Comparison of ENCODE assay signal across 7 mouse cellular contexts in the genomic region with DNA sequence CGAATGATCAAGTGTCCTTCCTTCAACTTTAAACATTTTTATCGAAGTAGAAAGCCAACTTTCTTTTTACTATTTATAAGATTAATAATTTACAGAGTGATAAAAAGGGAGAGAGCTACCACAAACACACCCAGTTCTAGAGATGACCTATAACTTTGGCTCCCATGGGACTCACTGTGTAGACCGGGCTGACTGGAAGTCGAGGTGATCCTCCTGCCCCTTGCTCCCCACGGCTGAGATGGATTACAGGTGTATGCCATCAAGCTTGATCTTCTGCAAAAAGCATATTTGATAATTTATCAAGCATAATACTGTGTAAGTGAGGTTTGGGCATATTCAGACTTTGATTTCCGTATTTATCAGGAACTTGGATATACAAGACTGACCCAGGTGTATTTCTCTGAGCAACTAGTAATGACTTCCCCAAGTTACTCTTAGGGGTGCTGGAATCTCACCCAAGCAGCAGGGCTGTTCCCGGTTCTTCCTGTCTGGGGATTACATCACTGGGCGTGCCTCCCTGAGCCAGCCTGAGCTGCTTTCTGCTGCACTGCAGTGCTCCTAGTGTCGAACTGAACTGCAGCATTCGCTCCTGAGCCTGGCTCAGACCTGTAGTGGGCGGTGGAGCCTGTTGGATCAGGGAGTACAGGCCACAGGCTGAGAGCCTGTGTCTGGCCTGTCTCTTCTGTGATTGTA. TPM values are rescaled to one million over a fixed set of nuclear protein-coding genes. Genes with fewer than 3 reads are reported as not detected.
A peak's percentile ranks its signal among the peaks of the same experiment; 100 is the strongest.
DNase-seq lines count a peak whose midpoint lies in the region; ATAC-seq and TF ChIP-seq lines count a peak whose summit lies in the region.

No protein-coding gene starts in this region.

- H3K4me3 ChIP-seq in MEL (ENCODE audit: control insufficient read depth in 1 of 2, insufficient read depth in 1 of 2, low read depth in 2 of 2, low read length in 2 of 2) = no peak overlapping the region
- H3K4me3 ChIP-seq in cortical plate, adult 2 months (ENCODE audit: insufficient read depth, low read length) = no peak overlapping the region
- no peak overlapping the region for H3K4me3 ChIP-seq in heart, postnatal 0 days (ENCODE audit: low read depth, low read length)
- H3K4me3 ChIP-seq in hindbrain, embryonic 12.5 days = no peak overlapping the region

- H3K36me3 ChIP-seq in MEL (ENCODE audit: control insufficient read depth in 1 of 2, insufficient read depth in 2 of 2, low read length in 2 of 2) = peaks cover 4 to 8% of the 10 kb centered on the region in 2 experiments
- H3K36me3 ChIP-seq in heart, postnatal 0 days (replicated peaks; ENCODE audit: control insufficient read depth, insufficient read depth, low read length) = peaks cover 15% of the 10 kb centered on the region
- H3K36me3 ChIP-seq in hindbrain, embryonic 12.5 days = peaks cover 23% of the 10 kb centered on the region

- peaks cover 46% of the 10 kb centered on the region for H3K79me2 ChIP-seq in MEL (ENCODE audit: control insufficient read depth, insufficient read depth, low read length, poor library complexity)

- peak; percentile 73 for DNase-seq in 416B (ENCODE audit: low read depth)
- peak; percentile 43 for DNase-seq in MEL (ENCODE audit: low read depth, low spot score)
- DNase-seq in heart, postnatal 0 days (ENCODE audit: low spot score) = peak; percentile 75
- peak; percentile 33 to 48 for DNase-seq in layer of hippocampus, postnatal 36 days
- DNase-seq in mesoderm, embryonic 11.5 days (ENCODE audit: low read depth, low spot score) = peak; percentile 11

- H3K4me1 ChIP-seq in MEL (ENCODE audit: control insufficient read depth in 1 of 2, insufficient read depth in 2 of 2, low read length in 2 of 2) = peaks cover 2 to 6% of the 10 kb centered on the region in 2 experiments; a peak in 3 of 4 replicates
- H3K4me1 ChIP-seq in cortical plate, adult 2 months (ENCODE audit: control insufficient read depth, insufficient read depth, low read length) = peaks cover 4% of the 10 kb centered on the region; the same call in 1 of the 2 replicates
- H3K4me1 ChIP-seq in heart, postnatal 0 days (ENCODE audit: control insufficient read depth, insufficient read depth) = 0 out of 2 replicates have a peak, but pooled peaks cover 4% of the 10 kb centered on the region
- H3K4me1 ChIP-seq in hindbrain, embryonic 12.5 days = peaks cover 12% of the 10 kb centered on the region

- no peak for TF ChIP-seq CTCF in MEL (IDR thresholded peaks at IDR 0.05 in 2 of 3, conservative IDR thresholded peaks at IDR 0.05 in 1 of 3; ENCODE audit: control insufficient read depth in 1 of 3, insufficient read depth in 1 of 3, low read depth in 2 of 3, low read length in 3 of 3, poor library complexity in 1 of 3, severe bottlenecking in 1 of 3)
- peak; percentile 27 for TF ChIP-seq CTCF in cortical plate, adult 2 months (IDR thresholded peaks at IDR 0.05; ENCODE audit: extremely low read depth, insufficient read depth, low read length)
- peak; percentile 45 for TF ChIP-seq CTCF in heart, postnatal 0 days (IDR thresholded peaks at IDR 0.05; ENCODE audit: low read depth)

- 50% methylated on average over 11 of the region's 11 CpGs for WGBS in heart, postnatal 0 days
- 79% methylated on average over 11 of the region's 11 CpGs for WGBS in hindbrain, embryonic 12.5 days

- no peak overlapping the region; the same call in 1 of the 2 replicates for H3K4me2 ChIP-seq in heart, postnatal 0 days (ENCODE audit: low read depth, low read length)
- no peak overlapping the region for H3K4me2 ChIP-seq in hindbrain, embryonic 12.5 days (replicated peaks)

- TF ChIP-seq EP300 in MEL (IDR thresholded peaks at IDR 0.05; ENCODE audit: low read depth in 1 of 2, low read length in 2 of 2) = no peak
- no peak for TF ChIP-seq EP300 in heart, postnatal 0 days (IDR thresholded peaks at IDR 0.05; ENCODE audit: low read depth)

- H3K9ac ChIP-seq in MEL (ENCODE audit: control insufficient read depth, low read depth, low read length, poor library complexity, severe bottlenecking) = no peak overlapping the region
- no peak overlapping the region for H3K9ac ChIP-seq in heart, postnatal 0 days (replicated peaks; ENCODE audit: low read depth, low read length)
- no peak overlapping the region for H3K9ac ChIP-seq in hindbrain, embryonic 12.5 days

- ATAC-seq in heart, postnatal 0 days (ENCODE audit: insufficient read depth, low read depth) = peak; percentile 91
- no peak for ATAC-seq in hindbrain, embryonic 12.5 days (ENCODE audit: low FRiP score)

- no peaks in the 10 kb centered on the region for H3K9me3 ChIP-seq in MEL (replicated peaks; ENCODE audit: insufficient read depth, low read length)
- no peaks in the 10 kb centered on the region for H3K9me3 ChIP-seq in heart, postnatal 0 days (replicated peaks; ENCODE audit: control insufficient read depth, low read length)
- no peaks in the 10 kb centered on the region for H3K9me3 ChIP-seq in hindbrain, embryonic 12.5 days (replicated peaks)

- no peaks in the 10 kb centered on the region for H3K27me3 ChIP-seq in MEL (ENCODE audit: control insufficient read depth in 1 of 2, insufficient read depth in 2 of 2, low read length in 2 of 2)
- no peaks in the 10 kb centered on the region for H3K27me3 ChIP-seq in heart, postnatal 0 days (ENCODE audit: control insufficient read depth, insufficient read depth, low read length)
- H3K27me3 ChIP-seq in hindbrain, embryonic 12.5 days = no peaks in the 10 kb centered on the region

- no peak overlapping the region for H3K27ac ChIP-seq in MEL (ENCODE audit: control insufficient read depth, low read depth, low read length)
- no peak overlapping the region for H3K27ac ChIP-seq in cortical plate, adult 2 months (ENCODE audit: insufficient read depth, low read length)
- peak overlapping the region; percentile 61 for H3K27ac ChIP-seq in heart, postnatal 0 days (ENCODE audit: low read depth)
- no peak overlapping the region for H3K27ac ChIP-seq in hindbrain, embryonic 12.5 days

- no peak for TF ChIP-seq POLR2A in MEL (IDR thresholded peaks at IDR 0.05; ENCODE audit: control insufficient read depth in 1 of 2, insufficient read depth in 1 of 2, low read depth in 1 of 2, low read length in 2 of 2, poor library complexity in 1 of 2)
- no peak for TF ChIP-seq POLR2A in cortical plate, adult 2 months (IDR thresholded peaks at IDR 0.05; ENCODE audit: extremely low read depth, insufficient read depth, low read length)

- TF ChIP-seq RAD21 in MEL (IDR thresholded peaks at IDR 0.05; ENCODE audit: low read depth, low read length) = no peak

TF ChIP-seq in MEL, 35 proteins besides CTCF, POLR2A, EP300 and RAD21:
- TF ChIP-seq MYB (IDR thresholded peaks at IDR 0.05; ENCODE audit: low read depth, low read length) = no peak
- TF ChIP-seq ETS1 (IDR thresholded peaks at IDR 0.05; ENCODE audit: low read depth, low read length) = 0 out of 2 replicates have a peak, but pooled peaks have one; percentile 13

RNA-seq across cellular contexts. Expression of a gene that starts 7.4 kb away (rescaled TPM):
- total RNA-seq in MEL (2012; rRNA removed) = 98.2 and 101 TPM in 2 replicates
- 100 to 1,000 TPM; 157 to 230 TPM for polyA plus RNA-seq in MEL (2012; ENCODE audit: insufficient read depth in 1 of 2, insufficient read length in 2 of 2, low read depth in 1 of 2, low replicate concordance in 2 of 2, missing spikeins in 1 of 2)
- polyA plus RNA-seq in cortical plate, adult 2 months (2012; rRNA removed) = 279 and 350 TPM in 2 replicates
- total RNA-seq in heart, postnatal 0 days (2014; rRNA removed; ENCODE audit: low replicate concordance) = 100 and 126 TPM in 2 replicates
- polyA plus RNA-seq in heart, postnatal 0 days (2015; fragmentation: Nextera tagmentation; extraction: Ambion mirVana) = 25.9 and 31.2 TPM in 2 replicates
- total RNA-seq in layer of hippocampus, postnatal 36 days (2021) = 100 to 1,000 TPM; 282 to 292 TPM
- 81.7 and 96.4 TPM in 2 replicates for polyA plus RNA-seq in hindbrain, embryonic 12.5 days (2016; fragmentation: Nextera tagmentation; extraction: Ambion mirVana)

Comparison
In these comparisons a context has a peak if more than half of its experiments do, and no peak if none do; other contexts are left out.
1. DNase-seq: peak in every context shown above with its lines; median percentile 75 in heart, postnatal 0 days; 73 in 416B; 43 in MEL; 40 in layer of hippocampus, postnatal 36 days; 11 in mesoderm, embryonic 11.5 days.
2. CTCF ChIP-seq: peak in cortical plate, adult 2 months (single experiment) and heart, postnatal 0 days (single experiment); none in MEL (0 of 3).